Mouse (Mus musculus) hindbrain, embryonic 12.5 days (tissue): ENCODE measurements at regions not wholly inside any gene's neighbourhood (a gene's known extent, or its start where the extent isn't known, plus 50 kb on each side); places are given as distances from the start of the nearest gene placed in this dataset.

Source experiments
- ATAC-seq: fragments of 200-750 bp; cut with Nextera tagmentation; 2 replicates; pipeline ENCODE4 v1.8.0; 2017; ENCODE audit warnings: moderate TSS enrichment; ENCODE audit not compliant: low FRiP score
- H3K27ac ChIP-seq: fragments of 300-500 bp; sonication (generic); 2 replicates; pipeline ENCODE4 v1.5.1; 2016; ENCODE audit warnings: mild to moderate bottlenecking
- H3K27me3 ChIP-seq: fragments of 300-500 bp; sonication (generic); 2 replicates; pipeline ENCODE4 v1.6.1; 2016; ENCODE audit warnings: mild to moderate bottlenecking
- H3K36me3 ChIP-seq: fragments of 300-500 bp; sonication (generic); 2 replicates; pipeline ENCODE4 v1.6.1; 2016; ENCODE audit warnings: mild to moderate bottlenecking
- H3K4me1 ChIP-seq: fragments of 300-500 bp; sonication (generic); 2 replicates; pipeline ENCODE4 v1.6.1; 2016
- H3K4me2 ChIP-seq: fragments of 300-500 bp; sonication (generic); replicated peaks from 2 replicates; pipeline ENCODE4 v1.6.1; 2016; ENCODE audit warnings: mild to moderate bottlenecking
- H3K4me3 ChIP-seq: fragments of 300-500 bp; sonication (generic); 2 replicates; pipeline ENCODE4 v1.5.1; 2016; ENCODE audit warnings: mild to moderate bottlenecking
- H3K9ac ChIP-seq: fragments of 300-500 bp; sonication (generic); 2 replicates; pipeline ENCODE4 v1.6.1; 2016; ENCODE audit warnings: mild to moderate bottlenecking, moderate library complexity
- H3K9me3 ChIP-seq: fragments of 300-500 bp; sonication (generic); replicated peaks from 2 replicates; pipeline ENCODE4 v1.6.1; 2016; ENCODE audit warnings: mild to moderate bottlenecking
- WGBS: fragments of 180-500 bp; shearing (Covaris S2); methylation state at CpG from one replicate; pipeline ENCODE4 v1.1.7; 2016; 5-methylcytosine and 5-hydroxymethylcytosine counted together

- H3K9ac ChIP-seq, result no peak overlapping the region
- no peaks in the 10 kb centered on the region for H3K36me3 ChIP-seq
- no peaks in the 10 kb centered on the region for H3K9me3 ChIP-seq
- no peak overlapping the region for H3K4me3 ChIP-seq
- ATAC-seq, result no peak
- H3K27me3 ChIP-seq, result no peaks in the 10 kb centered on the region
- H3K4me1 ChIP-seq, result 0 out of 2 replicates have a peak, but pooled peaks cover 3% of the 10 kb centered on the region
- H3K27ac ChIP-seq, result no peak overlapping the region
- no peak overlapping the region for H3K4me2 ChIP-seq
- 84% methylated on average over 7 of the region's 7 CpGs for WGBS
Observed at GRCm38 (mm10) chr13:46098131-46098530, 133.3 kb upstream of the Atxn1 start.

- H3K9me3 ChIP-seq, result no peaks in the 10 kb centered on the region
- H3K4me1 ChIP-seq, result 0 out of 2 replicates have a peak, but pooled peaks cover 3% of the 10 kb centered on the region
- WGBS, result 8% methylated on average over 5 of the region's 5 CpGs
- no peak overlapping the region for H3K9ac ChIP-seq
- H3K27ac ChIP-seq, result no peak overlapping the region
- no peak for ATAC-seq
- no peaks in the 10 kb centered on the region for H3K36me3 ChIP-seq
- no peak overlapping the region for H3K4me2 ChIP-seq
- H3K4me3 ChIP-seq, result no peak overlapping the region
- H3K27me3 ChIP-seq, result no peaks in the 10 kb centered on the region
Observed at GRCm38 (mm10) chr13:46096968-46097367, 132.2 kb upstream of the Atxn1 start.

GRCm38 (mm10) chr13:46096416-46096815 is 131.6 kb upstream of the Atxn1 start:
- no peak overlapping the region for H3K9ac ChIP-seq
- ATAC-seq, result no peak
- no peaks in the 10 kb centered on the region for H3K9me3 ChIP-seq
- no peaks in the 10 kb centered on the region for H3K27me3 ChIP-seq
- H3K36me3 ChIP-seq, result no peaks in the 10 kb centered on the region
- WGBS, result 64% methylated on average over 8 of the region's 8 CpGs
- no peak overlapping the region for H3K4me3 ChIP-seq
- H3K27ac ChIP-seq, result no peak overlapping the region
- H3K4me2 ChIP-seq, result no peak overlapping the region
- 0 out of 2 replicates have a peak, but pooled peaks cover 3% of the 10 kb centered on the region for H3K4me1 ChIP-seq

- ATAC-seq, result no peak
- no peak overlapping the region for H3K27ac ChIP-seq
- WGBS, result 89% methylated on average over 3 of the region's 3 CpGs
Observed at GRCm38 (mm10) chr13:46092787-46093186, 128.0 kb upstream of the Atxn1 start.

GRCm38 (mm10) chr13:46091109-46091508 is 126.3 kb upstream of the Atxn1 start:
- no peak overlapping the region for H3K27ac ChIP-seq
- WGBS, result 81% methylated on average over 5 of the region's 5 CpGs
- H3K36me3 ChIP-seq, result no peaks in the 10 kb centered on the region
- ATAC-seq, result no peak
- H3K9me3 ChIP-seq, result peaks cover 4% of the 10 kb centered on the region; the same call in 1 of the 2 replicates
- no peaks in the 10 kb centered on the region for H3K4me1 ChIP-seq
- no peak overlapping the region for H3K4me3 ChIP-seq
- H3K4me2 ChIP-seq, result no peak overlapping the region
- H3K9ac ChIP-seq, result no peak overlapping the region
- no peaks in the 10 kb centered on the region for H3K27me3 ChIP-seq

More at GRCm38 (mm10) chr13:46092787-46093186, 128.0 kb upstream of the Atxn1 start:
- no peak overlapping the region for H3K4me3 ChIP-seq
- no peak overlapping the region for H3K9ac ChIP-seq
- H3K36me3 ChIP-seq, result no peaks in the 10 kb centered on the region
- no peaks in the 10 kb centered on the region for H3K27me3 ChIP-seq
- peaks cover 4% of the 10 kb centered on the region; the same call in 1 of the 2 replicates for H3K9me3 ChIP-seq
- H3K4me1 ChIP-seq, result 0 out of 2 replicates have a peak, but pooled peaks cover 3% of the 10 kb centered on the region
- H3K4me2 ChIP-seq, result no peak overlapping the region

GRCm38 (mm10) chr13:46088237-46088636 is 123.4 kb upstream of the Atxn1 start:
- no peak overlapping the region for H3K4me2 ChIP-seq
- H3K27ac ChIP-seq, result no peak overlapping the region
- no peak overlapping the region for H3K9ac ChIP-seq
- ATAC-seq, result no peak
- peaks cover 4% of the 10 kb centered on the region; the same call in 1 of the 2 replicates for H3K9me3 ChIP-seq
- no peak overlapping the region for H3K4me3 ChIP-seq
- no peaks in the 10 kb centered on the region for H3K27me3 ChIP-seq
- no peaks in the 10 kb centered on the region for H3K36me3 ChIP-seq
- 85% methylated on average over 3 of the region's 3 CpGs for WGBS
- no peaks in the 10 kb centered on the region for H3K4me1 ChIP-seq

GRCm38 (mm10) chr13:46087663-46088062 is 122.9 kb upstream of the Atxn1 start:
- ATAC-seq, result no peak
- Histone ChIP-seq H3K4me2 (no peak overlapping the region), H3K4me3 (no peak overlapping the region), H3K9ac (no peak overlapping the region), H3K4me1 (no peaks in the 10 kb centered on the region), H3K27ac (no peak overlapping the region), H3K27me3 (no peaks in the 10 kb centered on the region), H3K9me3 (peaks cover 4% of the 10 kb centered on the region; the same call in 1 of the 2 replicates), H3K36me3 (no peaks in the 10 kb centered on the region)
- 94% methylated on average over 4 of the region's 4 CpGs for WGBS

GRCm38 (mm10) chr13:46076879-46077278 is 112.1 kb upstream of the Atxn1 start:
- Histone ChIP-seq H3K4me2 (no peak overlapping the region), H3K9me3 (no peaks in the 10 kb centered on the region), H3K9ac (no peak overlapping the region), H3K4me3 (no peak overlapping the region), H3K36me3 (no peaks in the 10 kb centered on the region), H3K4me1 (no peaks in the 10 kb centered on the region), H3K27ac (no peak overlapping the region), H3K27me3 (no peaks in the 10 kb centered on the region)
- ATAC-seq, result no peak
- WGBS, result 78% methylated on average over 6 of the region's 6 CpGs

GRCm38 (mm10) chr13:46071670-46072069 is 106.9 kb upstream of the Atxn1 start:
- 89% methylated on average over 4 of the region's 4 CpGs for WGBS
- H3K36me3 ChIP-seq, result no peaks in the 10 kb centered on the region

GRCm38 (mm10) chr13:46069571-46069970 is 104.8 kb upstream of the Atxn1 start:
- no peaks in the 10 kb centered on the region for H3K9me3 ChIP-seq
- no peak for ATAC-seq

More at GRCm38 (mm10) chr13:46071670-46072069, 106.9 kb upstream of the Atxn1 start:
- H3K27me3 ChIP-seq, result no peaks in the 10 kb centered on the region
- H3K4me3 ChIP-seq, result no peak overlapping the region
- H3K27ac ChIP-seq, result no peak overlapping the region
- H3K9me3 ChIP-seq, result no peaks in the 10 kb centered on the region
- ATAC-seq, result no peak
- H3K4me2 ChIP-seq, result no peak overlapping the region
- H3K4me1 ChIP-seq, result no peaks in the 10 kb centered on the region
- no peak overlapping the region for H3K9ac ChIP-seq

GRCm38 (mm10) chr13:46062758-46063157 is 98.0 kb upstream of the Atxn1 start:
- Histone ChIP-seq H3K4me2 (no peak overlapping the region), H3K27me3 (no peaks in the 10 kb centered on the region), H3K4me1 (no peaks in the 10 kb centered on the region), H3K9ac (no peak overlapping the region), H3K9me3 (no peaks in the 10 kb centered on the region), H3K4me3 (no peak overlapping the region), H3K27ac (no peak overlapping the region), H3K36me3 (no peaks in the 10 kb centered on the region)
- WGBS, result 92% methylated on average over 7 of the region's 7 CpGs
- ATAC-seq, result no peak

More at GRCm38 (mm10) chr13:46069571-46069970, 104.8 kb upstream of the Atxn1 start:
- WGBS, result 42% methylated on average over 3 of the region's 3 CpGs
- Histone ChIP-seq H3K4me3 (no peak overlapping the region), H3K4me1 (no peaks in the 10 kb centered on the region), H3K4me2 (no peak overlapping the region), H3K9ac (no peak overlapping the region), H3K27ac (no peak overlapping the region), H3K36me3 (no peaks in the 10 kb centered on the region), H3K27me3 (no peaks in the 10 kb centered on the region)

GRCm38 (mm10) chr13:46059870-46060269 is 95.1 kb upstream of the Atxn1 start:
- no peaks in the 10 kb centered on the region for H3K4me1 ChIP-seq
- no peaks in the 10 kb centered on the region for H3K36me3 ChIP-seq
- no peaks in the 10 kb centered on the region for H3K9me3 ChIP-seq
- no peak for ATAC-seq
- 92% methylated on average over 14 of the region's 14 CpGs for WGBS
- H3K9ac ChIP-seq, result no peak overlapping the region
- H3K4me2 ChIP-seq, result no peak overlapping the region
- H3K27ac ChIP-seq, result no peak overlapping the region
- H3K27me3 ChIP-seq, result no peaks in the 10 kb centered on the region
- no peak overlapping the region for H3K4me3 ChIP-seq

- no peaks in the 10 kb centered on the region for H3K36me3 ChIP-seq
- no peak for ATAC-seq
Observed at GRCm38 (mm10) chr13:46058862-46059261, 94.1 kb upstream of the Atxn1 start.

More at GRCm38 (mm10) chr13:46058862-46059261, 94.1 kb upstream of the Atxn1 start:
- Histone ChIP-seq H3K4me2 (no peak overlapping the region), H3K27ac (no peak overlapping the region), H3K4me3 (no peak overlapping the region), H3K4me1 (no peaks in the 10 kb centered on the region), H3K27me3 (no peaks in the 10 kb centered on the region), H3K9ac (no peak overlapping the region), H3K9me3 (no peaks in the 10 kb centered on the region)
- 64% methylated on average over 7 of the region's 7 CpGs for WGBS
